Mouse (Mus musculus): ENCODE results near the gene Sp2.

- no peak for TF ChIP-seq CTCF (IDR thresholded peaks at IDR 0.05)
- no peak for TF ChIP-seq POLR2A (IDR thresholded peaks at IDR 0.05; ENCODE audit: insufficient read depth, low read depth, low read length)
Measured at GRCm38 (mm10) chr11:96947849-96948248, 34.9 kb downstream of the Sp2 start.
